Mouse (Mus musculus): ENCODE results near the gene Rad52. TPM values are rescaled to one million over a fixed set of nuclear protein-coding genes. Genes with fewer than 3 reads are reported as not detected.

The Rad52 gene
- 10 to 100 TPM; 15.6 to 19.3 TPM for total RNA-seq (2023)

DNA sequence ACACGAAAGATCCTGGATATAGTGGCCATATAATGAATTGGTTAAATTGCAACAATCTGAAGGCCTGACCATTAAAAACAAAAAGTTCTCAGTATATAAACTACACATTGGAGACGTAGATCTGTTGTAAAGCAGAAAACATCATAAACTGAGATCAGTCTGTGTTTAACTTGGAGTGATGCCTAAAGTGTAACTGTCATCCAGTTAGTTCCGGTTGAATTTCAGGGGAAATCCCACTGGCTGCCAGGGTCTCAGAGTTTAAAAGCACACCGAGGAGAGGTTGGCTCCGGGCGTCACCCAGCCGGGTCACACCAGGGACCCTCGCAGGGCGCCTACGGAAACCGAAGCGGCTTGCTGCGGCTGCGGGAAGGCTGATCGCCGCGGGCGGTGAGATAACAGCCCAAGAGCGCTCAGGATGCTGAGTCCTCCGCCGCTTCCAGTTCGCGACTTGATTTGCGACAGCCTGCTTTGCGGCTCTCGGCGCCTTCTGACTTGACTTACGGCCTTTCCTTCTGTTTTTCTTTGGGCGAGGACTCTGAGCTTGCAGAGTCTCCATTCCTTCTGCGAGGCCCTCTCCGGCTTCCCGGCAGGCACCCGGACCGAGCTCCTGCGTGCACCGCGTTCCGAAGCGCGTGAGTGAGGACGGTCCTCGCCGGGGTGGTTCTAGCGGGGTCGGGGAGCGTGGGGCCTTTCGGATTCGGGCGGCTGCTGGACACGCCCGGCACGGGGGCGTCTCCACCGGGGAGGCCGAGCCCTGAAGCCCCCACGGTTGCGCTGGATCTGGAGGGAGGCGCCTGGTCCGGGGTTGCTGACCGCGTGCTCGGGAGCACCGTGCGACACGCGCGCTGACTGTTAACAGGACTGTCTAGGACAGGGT lies at the start of gene Rad52:
Rad52 (plus strand) TSS at position 495 of the 877 bp plus-strand sequence.

Other genes with a start within 250 kb of the Rad52 start
- gene Erc1, start 54.5 kb upstream of the Rad52 start, total RNA-seq (2023), result 1 to 10 TPM; 3.9 to 5.9 TPM
- 100 to 1,000 TPM; 227 to 246 TPM for gene Wnk1, start 136.0 kb downstream of the Rad52 start, total RNA-seq (2023)
- not detected for gene Ninj2, start 190.7 kb downstream of the Rad52 start, total RNA-seq (2023)

All from monocyte, adult 59 days (primary cell).